Mouse (Mus musculus): Measurements from ENCODE around the gene Pou2f1.

- TF ChIP-seq POLR2A (IDR thresholded peaks at IDR 0.05; ENCODE audit: borderline replicate concordance, extremely low read depth, insufficient read depth, insufficient read length, poor library complexity, severe bottlenecking) = no peak
- TF ChIP-seq CTCF (IDR thresholded peaks at IDR 0.05; ENCODE audit: borderline replicate concordance, extremely low read depth, insufficient read depth, insufficient read length) = no peak
These were observed 2.8 kb downstream of the Pou2f1 start for GRCm38 (mm10) chr1:165999709-166000108.
